Mouse (Mus musculus): ENCODE measurements around the gene 0610010K14Rik. TPM values are rescaled to one million over a fixed set of nuclear protein-coding genes. Genes with fewer than 3 reads are reported as not detected.

Gene 0610010K14Rik
- 229 and 230 TPM in 2 replicates for polyA plus RNA-seq (2014; fragmentation: Nextera tagmentation; extraction: Ambion mirVana)

DNA sequence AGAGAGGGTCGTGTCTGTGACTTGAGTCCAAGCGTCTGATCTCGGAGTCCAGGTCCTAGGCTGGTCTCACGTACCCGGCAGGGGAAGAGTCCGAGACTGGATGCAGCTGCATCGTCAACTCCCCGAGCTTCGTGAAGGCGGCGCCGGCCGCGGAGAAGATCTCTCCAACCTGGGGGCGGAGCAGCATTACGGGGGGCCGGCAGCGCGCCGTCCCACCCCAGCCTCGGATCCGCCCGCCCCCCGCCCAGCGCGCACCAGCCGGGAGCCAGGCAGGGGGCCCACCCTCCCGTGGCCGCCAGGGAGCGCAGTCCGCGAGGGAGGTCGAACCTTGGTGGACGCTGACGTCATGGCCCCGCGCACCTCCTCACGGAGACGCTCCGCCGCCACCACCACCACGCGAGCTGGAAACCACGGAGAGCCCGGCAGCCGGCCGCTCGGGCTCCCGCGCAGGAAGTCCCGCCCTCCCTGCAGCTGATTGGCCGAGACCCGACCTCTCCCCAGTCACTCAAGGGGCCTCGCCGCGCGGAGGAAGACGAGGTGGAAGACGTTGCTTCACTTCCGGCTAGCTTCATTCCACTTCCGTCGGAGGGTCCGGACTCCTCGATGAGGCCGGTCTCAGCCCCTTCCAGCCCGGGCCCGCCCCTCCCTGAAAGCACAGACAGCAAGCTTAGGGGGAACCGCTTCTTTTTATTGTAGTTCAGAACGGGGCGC, at the start of gene 0610010K14Rik:
Gene 0610010K14Rik, minus strand, starts transcription at position 458 of the 711 bp plus-strand sequence.
- Histone ChIP-seq H3K9me3 (ENCODE audit: control insufficient read depth, low read length) (no peaks in the 10 kb centered on the region), H3K9ac (ENCODE audit: low read depth, low read length) (peak within 1 kb of the TSS; percentile 88), H3K4me2 (replicated peaks; ENCODE audit: low read depth, low read length) (peak within 1 kb of the TSS; percentile 94), H3K36me3 (ENCODE audit: control insufficient read depth, insufficient read depth, low read length) (no peaks in the 10 kb centered on the region), H3K4me3 (ENCODE audit: low read depth, low read length) (peak within 1 kb of the TSS; percentile 91), H3K4me1 (replicated peaks; ENCODE audit: control insufficient read depth, insufficient read depth, low read length) (peaks cover 8% of the 10 kb centered on the region), H3K27ac (ENCODE audit: low read depth, low read length) (peak within 1 kb of the TSS; percentile 78), H3K27me3 (ENCODE audit: control insufficient read depth, insufficient read depth, low read length) (no peaks in the 10 kb centered on the region)
- peak; percentile 94 for ATAC-seq (ENCODE audit: low FRiP score)
- under 1% methylated on average over 52 of the region's 70 CpGs for WGBS
- DNase-seq (ENCODE audit: low spot score): peak; percentile 97

DNA sequence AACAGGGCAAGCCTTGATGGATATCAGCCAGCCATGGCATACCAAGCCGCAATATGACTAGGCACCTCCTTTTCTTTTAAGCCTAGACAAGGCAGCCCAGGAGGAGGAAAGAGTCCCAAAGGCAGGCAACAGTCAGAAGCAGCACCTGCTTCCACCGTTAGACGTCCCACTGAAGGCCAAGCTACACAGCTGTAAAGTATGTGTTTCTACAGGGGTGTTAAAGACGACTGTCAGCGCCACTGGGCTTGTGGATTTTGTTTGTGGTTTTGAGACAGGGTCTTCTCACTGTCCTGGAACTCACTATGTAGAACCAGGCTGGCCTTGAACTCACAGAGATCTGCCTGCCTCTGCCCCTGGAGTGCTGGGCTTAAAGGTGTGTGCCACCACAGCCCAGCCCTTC, 48.0 kb upstream of the 0610010K14Rik start:
- Histone ChIP-seq H3K27me3 (ENCODE audit: control insufficient read depth, insufficient read depth, low read length) (no peaks in the 10 kb centered on the region), H3K27ac (ENCODE audit: low read depth, low read length) (no peak overlapping the region), H3K9ac (ENCODE audit: low read depth, low read length) (no peak overlapping the region), H3K36me3 (ENCODE audit: control insufficient read depth, insufficient read depth, low read length) (no peaks in the 10 kb centered on the region), H3K9me3 (ENCODE audit: control insufficient read depth, low read length) (no peaks in the 10 kb centered on the region), H3K4me3 (ENCODE audit: low read depth, low read length) (no peak overlapping the region), H3K4me2 (replicated peaks; ENCODE audit: low read depth, low read length) (no peak overlapping the region), H3K4me1 (replicated peaks; ENCODE audit: control insufficient read depth, insufficient read depth, low read length) (no peaks in the 10 kb centered on the region)
- no peak for DNase-seq (ENCODE audit: low spot score)
- no peak for ATAC-seq (ENCODE audit: low FRiP score)
- 82% methylated on average over 5 of the region's 5 CpGs for WGBS

DNA sequence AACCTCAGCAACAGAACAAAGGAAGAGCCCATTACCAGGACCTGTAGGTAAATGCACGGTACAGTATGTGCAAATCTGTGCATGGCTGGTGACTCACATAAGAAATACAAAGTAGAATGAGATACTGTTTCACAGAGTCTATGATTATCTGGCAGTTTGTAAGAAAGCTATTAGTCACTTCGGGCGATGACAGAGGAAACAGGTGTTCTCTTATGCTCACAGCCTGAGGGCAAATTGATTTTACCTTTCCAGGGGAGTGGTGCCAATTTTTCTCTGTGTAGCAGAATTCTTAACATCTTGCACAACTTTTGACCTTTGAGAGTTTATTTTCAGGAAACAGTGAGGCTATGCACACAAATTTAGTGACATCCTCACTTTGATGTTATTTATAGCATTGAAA, 47.0 kb upstream of the 0610010K14Rik start:
- Histone ChIP-seq H3K9me3 (ENCODE audit: control insufficient read depth, low read length) (no peaks in the 10 kb centered on the region), H3K36me3 (ENCODE audit: control insufficient read depth, insufficient read depth, low read length) (no peaks in the 10 kb centered on the region), H3K27ac (ENCODE audit: low read depth, low read length) (no peak overlapping the region), H3K9ac (ENCODE audit: low read depth, low read length) (no peak overlapping the region), H3K4me2 (replicated peaks; ENCODE audit: low read depth, low read length) (no peak overlapping the region), H3K27me3 (ENCODE audit: control insufficient read depth, insufficient read depth, low read length) (no peaks in the 10 kb centered on the region), H3K4me1 (replicated peaks; ENCODE audit: control insufficient read depth, insufficient read depth, low read length) (no peaks in the 10 kb centered on the region), H3K4me3 (ENCODE audit: low read depth, low read length) (no peak overlapping the region)
- no peak for ATAC-seq (ENCODE audit: low FRiP score)
- no peak for DNase-seq (ENCODE audit: low spot score)
- 89% methylated on average over 3 of the region's 3 CpGs for WGBS

DNA sequence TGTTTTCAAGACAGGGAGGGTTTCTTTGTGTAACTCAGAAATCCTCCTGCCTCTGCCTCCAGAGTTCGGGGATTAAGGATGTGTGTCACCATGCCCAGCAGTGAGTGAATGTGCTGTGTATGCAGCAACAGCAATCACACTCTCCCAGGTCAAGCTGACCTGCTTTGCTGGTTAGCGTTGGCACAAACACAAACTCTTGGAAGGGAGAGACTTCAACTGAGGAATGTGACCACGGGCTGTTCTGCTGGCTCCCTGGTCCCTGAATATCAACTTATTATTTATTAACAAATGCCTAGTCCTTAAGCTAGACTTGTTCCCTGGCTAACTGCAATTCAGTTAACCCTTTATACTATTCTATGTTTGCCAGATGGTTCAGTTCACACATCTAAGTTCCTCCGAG, 46.0 kb upstream of the 0610010K14Rik start:
- DNase-seq (ENCODE audit: low spot score) (no peak), ATAC-seq (ENCODE audit: low FRiP score) (no peak)
- Histone ChIP-seq H3K9ac (ENCODE audit: low read depth, low read length) (no peak overlapping the region), H3K9me3 (ENCODE audit: control insufficient read depth, low read length) (no peaks in the 10 kb centered on the region), H3K27me3 (ENCODE audit: control insufficient read depth, insufficient read depth, low read length) (no peaks in the 10 kb centered on the region), H3K4me2 (replicated peaks; ENCODE audit: low read depth, low read length) (no peak overlapping the region), H3K4me3 (ENCODE audit: low read depth, low read length) (no peak overlapping the region), H3K4me1 (replicated peaks; ENCODE audit: control insufficient read depth, insufficient read depth, low read length) (no peaks in the 10 kb centered on the region), H3K27ac (ENCODE audit: low read depth, low read length) (no peak overlapping the region), H3K36me3 (ENCODE audit: control insufficient read depth, insufficient read depth, low read length) (no peaks in the 10 kb centered on the region)
- 84% methylated on average over 4 of the region's 4 CpGs for WGBS

DNA sequence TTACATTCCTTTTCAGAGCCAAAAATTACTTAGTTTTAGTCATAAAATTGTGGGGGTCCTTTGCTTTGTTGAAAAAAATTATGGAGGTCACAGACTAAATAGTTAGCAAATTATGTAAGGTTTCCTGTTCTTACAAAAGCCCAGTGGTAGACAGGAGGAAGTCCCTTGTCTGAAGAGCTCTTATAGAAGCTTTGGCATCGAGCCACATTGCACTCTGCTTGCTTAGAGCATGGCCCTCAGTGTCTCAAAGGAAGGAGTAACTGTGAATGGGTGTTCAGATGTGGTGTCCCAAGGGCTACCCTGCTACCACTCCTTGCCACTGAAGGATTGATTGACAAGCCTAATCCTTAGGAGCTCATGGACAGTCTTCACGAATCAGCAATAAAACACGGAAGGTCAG, 42.7 kb upstream of the 0610010K14Rik start:
- WGBS: 72% methylated on average over 3 of the region's 3 CpGs
- Histone ChIP-seq H3K4me1 (replicated peaks; ENCODE audit: control insufficient read depth, insufficient read depth, low read length) (no peaks in the 10 kb centered on the region), H3K27ac (ENCODE audit: low read depth, low read length) (no peak overlapping the region), H3K27me3 (ENCODE audit: control insufficient read depth, insufficient read depth, low read length) (no peaks in the 10 kb centered on the region), H3K36me3 (ENCODE audit: control insufficient read depth, insufficient read depth, low read length) (no peaks in the 10 kb centered on the region), H3K9me3 (ENCODE audit: control insufficient read depth, low read length) (no peaks in the 10 kb centered on the region), H3K4me2 (replicated peaks; ENCODE audit: low read depth, low read length) (no peak overlapping the region), H3K9ac (ENCODE audit: low read depth, low read length) (no peak overlapping the region), H3K4me3 (ENCODE audit: low read depth, low read length) (no peak overlapping the region)
- ATAC-seq (ENCODE audit: low FRiP score): no peak
- no peak for DNase-seq (ENCODE audit: low spot score)

DNA sequence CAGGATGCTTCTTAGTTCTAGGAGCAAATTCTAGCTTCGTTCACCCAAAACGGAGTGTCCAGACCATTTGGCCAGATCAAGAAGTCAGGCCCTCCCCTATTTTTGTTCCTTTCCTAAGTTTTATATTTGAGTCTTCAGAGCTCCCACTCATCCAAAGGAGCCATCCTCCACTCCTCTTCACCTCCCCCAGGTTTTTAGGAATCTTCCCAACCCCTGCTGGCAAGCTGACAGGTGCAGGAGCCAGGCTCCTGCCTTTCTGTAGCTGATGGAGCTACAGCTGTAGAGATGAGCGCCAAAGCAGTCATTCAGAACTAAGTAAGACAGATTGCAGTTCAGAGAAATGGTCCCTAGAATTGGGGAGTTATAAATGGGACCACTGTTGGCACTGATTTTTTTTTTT, 41.2 kb upstream of the 0610010K14Rik start:
- DNase-seq (ENCODE audit: low spot score) (no peak), ATAC-seq (ENCODE audit: low FRiP score) (no peak)
- H3K36me3 ChIP-seq (ENCODE audit: control insufficient read depth, insufficient read depth, low read length): no peaks in the 10 kb centered on the region
- H3K4me2 ChIP-seq (replicated peaks; ENCODE audit: low read depth, low read length): no peak overlapping the region
- no peaks in the 10 kb centered on the region for H3K27me3 ChIP-seq (ENCODE audit: control insufficient read depth, insufficient read depth, low read length)
- H3K9me3 ChIP-seq (ENCODE audit: control insufficient read depth, low read length): no peaks in the 10 kb centered on the region
- no peak overlapping the region for H3K4me3 ChIP-seq (ENCODE audit: low read depth, low read length)
- no peak overlapping the region for H3K9ac ChIP-seq (ENCODE audit: low read depth, low read length)
- no peak overlapping the region for H3K27ac ChIP-seq (ENCODE audit: low read depth, low read length)
- 84% methylated on average over 3 of the region's 3 CpGs for WGBS
- no peaks in the 10 kb centered on the region for H3K4me1 ChIP-seq (replicated peaks; ENCODE audit: control insufficient read depth, insufficient read depth, low read length)

DNA sequence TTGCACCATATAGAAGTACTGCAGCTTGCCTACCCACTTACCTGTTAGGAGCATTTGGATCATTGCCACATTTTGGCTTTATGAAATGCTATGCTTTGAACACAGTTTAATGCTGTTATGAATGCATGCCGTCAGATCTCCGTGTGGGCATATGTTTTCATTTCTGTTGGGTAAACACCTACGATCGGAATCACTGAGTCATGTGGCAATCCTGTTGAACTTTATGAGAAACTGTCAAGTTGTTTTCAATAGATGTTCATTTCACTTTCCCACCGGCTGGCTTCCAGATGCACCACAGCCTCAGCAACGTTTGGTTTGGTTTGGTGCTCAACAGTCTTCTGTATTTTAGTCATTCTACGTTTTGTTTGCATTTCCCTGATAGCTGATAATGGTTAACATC, 33.9 kb upstream of the 0610010K14Rik start:
- Histone ChIP-seq H3K4me1 (replicated peaks; ENCODE audit: control insufficient read depth, insufficient read depth, low read length) (no peaks in the 10 kb centered on the region), H3K4me2 (replicated peaks; ENCODE audit: low read depth, low read length) (no peak overlapping the region), H3K4me3 (ENCODE audit: low read depth, low read length) (no peak overlapping the region), H3K9ac (ENCODE audit: low read depth, low read length) (no peak overlapping the region), H3K9me3 (ENCODE audit: control insufficient read depth, low read length) (no peaks in the 10 kb centered on the region), H3K27ac (ENCODE audit: low read depth, low read length) (no peak overlapping the region), H3K27me3 (ENCODE audit: control insufficient read depth, insufficient read depth, low read length) (no peaks in the 10 kb centered on the region), H3K36me3 (ENCODE audit: control insufficient read depth, insufficient read depth, low read length) (no peaks in the 10 kb centered on the region)
- DNase-seq (ENCODE audit: low spot score) (no peak), ATAC-seq (ENCODE audit: low FRiP score) (no peak)
- WGBS: 84% methylated on average over 7 of the region's 7 CpGs

DNA sequence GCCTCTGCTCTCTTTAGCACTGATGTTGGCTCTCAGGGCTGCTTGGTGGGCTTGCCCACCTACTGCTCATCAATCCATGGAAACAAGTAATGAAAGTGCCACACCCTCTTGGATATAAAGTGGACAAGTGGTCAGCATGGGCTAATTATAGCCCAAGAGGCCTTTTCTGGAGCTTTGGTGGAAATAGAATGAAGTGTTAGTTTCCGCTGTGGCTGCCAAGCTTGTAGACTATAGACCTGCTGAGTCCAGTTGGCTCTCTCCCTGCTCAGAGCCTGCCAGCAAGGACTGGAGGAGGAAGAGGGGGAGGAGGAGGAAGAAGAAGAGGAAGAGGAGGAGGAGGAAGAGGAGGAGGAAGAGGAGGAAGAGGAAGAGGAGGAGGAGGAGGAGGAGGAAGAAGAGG, 28.7 kb upstream of the 0610010K14Rik start:
- no peak for DNase-seq (ENCODE audit: low spot score)
- Histone ChIP-seq H3K27me3 (ENCODE audit: control insufficient read depth, insufficient read depth, low read length) (no peaks in the 10 kb centered on the region), H3K27ac (ENCODE audit: low read depth, low read length) (no peak overlapping the region), H3K9ac (ENCODE audit: low read depth, low read length) (no peak overlapping the region), H3K9me3 (ENCODE audit: control insufficient read depth, low read length) (no peaks in the 10 kb centered on the region), H3K4me1 (replicated peaks; ENCODE audit: control insufficient read depth, insufficient read depth, low read length) (no peaks in the 10 kb centered on the region), H3K36me3 (ENCODE audit: control insufficient read depth, insufficient read depth, low read length) (no peaks in the 10 kb centered on the region), H3K4me3 (ENCODE audit: low read depth, low read length) (no peak overlapping the region), H3K4me2 (replicated peaks; ENCODE audit: low read depth, low read length) (no peak overlapping the region)
- no peak for ATAC-seq (ENCODE audit: low FRiP score)
- 96% methylated on average over 1 of the region's 1 CpGs for WGBS

DNA sequence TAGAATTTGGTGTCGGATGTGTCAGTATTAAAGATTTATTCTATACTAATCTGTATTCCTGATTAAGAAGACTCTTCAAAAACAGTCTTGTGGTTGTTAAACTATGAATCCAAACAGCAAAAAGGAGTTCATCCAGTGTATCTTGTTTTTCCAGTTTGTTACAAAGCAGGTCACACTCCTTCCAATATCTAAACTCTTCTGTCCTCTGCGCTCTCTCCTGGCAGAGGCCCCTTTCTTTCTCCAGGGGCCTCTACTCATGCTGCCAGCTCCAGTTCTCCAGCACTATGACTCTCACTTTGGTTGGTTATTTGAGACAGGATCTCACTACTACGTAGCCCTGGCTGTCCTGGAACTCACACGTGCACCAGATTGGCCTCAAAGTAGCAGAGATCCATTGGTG, 28.1 kb upstream of the 0610010K14Rik start:
- ATAC-seq (ENCODE audit: low FRiP score) (no peak), DNase-seq (ENCODE audit: low spot score) (no peak)
- Histone ChIP-seq H3K9me3 (ENCODE audit: control insufficient read depth, low read length) (no peaks in the 10 kb centered on the region), H3K9ac (ENCODE audit: low read depth, low read length) (no peak overlapping the region), H3K27ac (ENCODE audit: low read depth, low read length) (no peak overlapping the region), H3K4me2 (replicated peaks; ENCODE audit: low read depth, low read length) (no peak overlapping the region), H3K27me3 (ENCODE audit: control insufficient read depth, insufficient read depth, low read length) (no peaks in the 10 kb centered on the region), H3K36me3 (ENCODE audit: control insufficient read depth, insufficient read depth, low read length) (no peaks in the 10 kb centered on the region), H3K4me3 (ENCODE audit: low read depth, low read length) (no peak overlapping the region), H3K4me1 (replicated peaks; ENCODE audit: control insufficient read depth, insufficient read depth, low read length) (no peaks in the 10 kb centered on the region)
- WGBS: 76% methylated on average over 4 of the region's 4 CpGs

Data from hindbrain, embryonic 11.5 days (tissue).